Mouse (Mus musculus) adrenal gland, postnatal 14 days (tissue): ENCODE results near the gene Gata5. TPM values are rescaled to one million over a fixed set of nuclear protein-coding genes. Genes with fewer than 3 reads are reported as not detected.

Experiments used
- total RNA-seq: library from RNA; stranded (reverse); gene quantifications from 2 replicates; pipeline ENCODE4 v1.2.3, GENCODE M21; 2021

Gene Gata5
- total RNA-seq, 1 experiment from 2014 or later, result 0.15 TPM

Other genes with a start within 250 kb of the Gata5 start
- 0.41 TPM in 1 of 2 replicates, not detected in the other for gene Hrh3, start 230.2 kb downstream of the Gata5 start, total RNA-seq
- 36.1 and 36.2 TPM in 2 replicates for gene Osbpl2, start 215.4 kb downstream of the Gata5 start, total RNA-seq
- 126 and 130 TPM in 2 replicates for gene Adrm1, start 163.2 kb downstream of the Gata5 start, total RNA-seq
- gene Lama5, start 108.8 kb downstream of the Gata5 start, total RNA-seq, result 48.7 and 55.1 TPM in 2 replicates
- gene Rps21, start 77.3 kb downstream of the Gata5 start, total RNA-seq, result 787 and 921 TPM in 2 replicates
- gene Cables2, start 61.2 kb downstream of the Gata5 start, total RNA-seq, result 17.8 and 18.4 TPM in 2 replicates
- gene Rbbp8nl, start 44.8 kb downstream of the Gata5 start, total RNA-seq, result not detected in 2 replicates
- 7.0 and 7.1 TPM in 2 replicates for gene Slco4a1, start 121.5 kb upstream of the Gata5 start, total RNA-seq
- gene Ntsr1, start 165.3 kb upstream of the Gata5 start, total RNA-seq, result 0.08 TPM in 1 of 2 replicates, not detected in the other
- 19.5 and 21.7 TPM in 2 replicates for gene Mrgbp, start 246.6 kb upstream of the Gata5 start, total RNA-seq